Mouse (Mus musculus) olfactory bulb, adult 2 months (tissue): ENCODE data around the gene Foxred1. TPM values are rescaled to one million over a fixed set of nuclear protein-coding genes. Genes with fewer than 3 reads are reported as not detected.
A peak's percentile ranks its signal among the peaks of the same experiment; 100 is the strongest.

Experiments
- H3K27ac ChIP-seq: fragments of 200-500 bp; 2 replicates; pipeline ENCODE4 v1.5.1; 2012; ENCODE audit warnings: low read depth, low read length; ENCODE audit not compliant: insufficient read depth
- H3K4me1 ChIP-seq: fragments of 200-500 bp; 2 replicates; pipeline ENCODE4 v1.6.1; 2012; ENCODE audit warnings: low read length; ENCODE audit not compliant: control insufficient read depth, insufficient read depth
- H3K4me3 ChIP-seq: fragments of 200-500 bp; 2 replicates; pipeline ENCODE4 v1.5.1; 2012; ENCODE audit warnings: mild to moderate bottlenecking, low read depth, low read length, moderate library complexity; ENCODE audit not compliant: insufficient read depth
- CTCF ChIP-seq: fragments of 200-500 bp; IDR thresholded peaks from 2 replicates; pipeline ENCODE4 v1.5.1; 2012; ENCODE audit warnings: low read depth, mild to moderate bottlenecking, low read length, moderate library complexity; ENCODE audit not compliant: insufficient read depth
- POLR2A ChIP-seq: fragments of 200-500 bp; IDR thresholded peaks from 2 replicates; pipeline ENCODE4 v1.6.1; 2012; ENCODE audit warnings: mild to moderate bottlenecking, low read depth, low read length, moderate library complexity; ENCODE audit not compliant: insufficient read depth
- WGBS: fragments of 180-500 bp; shearing (Covaris S2); methylation state at CpG from one replicate; pipeline ENCODE4 v1.1.7; 2018; 5-methylcytosine and 5-hydroxymethylcytosine counted together
- polyA plus RNA-seq: library from polyadenylated mRNA; stranded (reverse); fragments of >200 nt; gene quantifications from 2 replicates; pipeline ENCODE4 v1.2.4, GENCODE M21; 2012; ENCODE audit warnings: low replicate concordance; ENCODE audit not compliant: missing spikeins, insufficient read depth, insufficient read length

The Foxred1 gene
- not detected in 2 replicates for polyA plus RNA-seq

DNA sequence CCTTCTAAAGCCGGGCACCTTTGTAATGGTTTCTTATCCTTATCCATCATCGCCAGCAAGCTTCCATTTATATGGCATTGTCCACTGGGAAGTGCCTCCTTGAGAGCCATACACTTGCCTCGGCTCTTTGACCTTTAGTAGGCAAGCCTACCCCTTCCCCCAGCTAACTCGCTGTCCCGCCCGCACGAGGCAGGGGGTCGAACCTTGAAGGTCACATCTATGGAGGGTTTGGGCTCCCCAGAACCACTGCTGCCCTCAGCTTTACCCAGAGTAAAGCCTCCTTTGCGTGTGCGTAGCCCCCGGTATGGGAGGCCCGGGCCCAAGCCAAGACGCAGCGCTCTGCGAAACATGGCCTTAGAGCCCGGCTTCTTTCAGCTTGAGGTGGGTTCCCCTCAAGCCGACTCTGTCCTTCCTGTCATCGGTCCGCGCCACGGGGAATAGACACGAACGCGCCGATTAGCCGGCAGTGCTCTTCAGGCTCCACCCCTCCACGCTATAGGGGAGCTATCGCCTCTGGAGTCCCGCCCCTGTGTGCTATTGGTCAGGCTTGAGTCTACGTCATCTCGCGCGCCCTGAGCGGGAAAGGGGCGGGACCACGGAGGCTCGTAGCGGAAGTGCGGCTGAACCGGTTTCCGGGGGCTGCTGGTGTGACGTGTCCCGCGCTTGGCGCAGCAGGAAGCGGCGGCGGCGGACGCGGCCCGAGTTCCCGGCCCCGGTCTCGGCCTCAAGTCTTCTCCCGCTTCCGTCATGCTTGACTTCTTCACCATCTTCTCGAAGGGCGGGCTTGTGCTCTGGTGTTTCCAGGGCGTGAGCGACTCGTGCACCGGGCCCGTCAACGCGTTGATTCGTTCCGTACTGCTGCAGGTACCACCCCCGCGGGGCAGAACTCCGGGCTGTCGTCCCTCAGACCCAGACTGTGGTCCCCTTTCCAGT lies at the start of gene Foxred1:
Gene Foxred1, minus strand, starts transcription at position 514 of the 933 bp plus-strand sequence.
- under 1% methylated on average over 72 of the region's 72 CpGs for WGBS
- H3K4me3 ChIP-seq = peak within 1 kb of the TSS; percentile 78

DNA sequence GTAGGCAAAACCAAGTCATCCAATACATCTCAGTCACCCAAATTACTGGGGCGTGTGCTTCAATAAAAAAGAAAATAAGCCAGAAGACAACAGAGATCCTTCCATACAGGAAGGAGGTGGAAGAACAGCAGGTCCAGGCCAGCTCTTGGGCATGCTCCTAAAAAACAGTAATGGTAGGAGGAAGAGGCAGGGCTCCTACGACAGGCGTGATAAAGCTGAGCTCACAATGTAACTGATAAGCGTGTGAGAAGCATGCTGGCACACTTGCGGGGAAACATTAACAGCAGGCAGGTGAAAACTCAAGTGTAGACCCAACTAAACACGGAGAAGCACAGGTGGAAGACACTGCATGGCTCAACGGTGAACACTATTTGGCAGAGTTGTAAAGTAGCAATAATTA lies 46.5 kb upstream of the Foxred1 start:
- Histone ChIP-seq H3K4me1 (no peaks in the 10 kb centered on the region), H3K4me3 (no peak overlapping the region), H3K27ac (no peak overlapping the region)
- no peak for TF ChIP-seq CTCF
- 93% methylated on average over 7 of the region's 7 CpGs for WGBS

More for the DNA sequence above, at the start of gene Foxred1:
- peak; percentile 97 for TF ChIP-seq POLR2A
- no peak for TF ChIP-seq CTCF
- Histone ChIP-seq H3K4me1 (peaks cover 3% of the 10 kb centered on the region), H3K27ac (peak within 1 kb of the TSS; percentile 87)

- H3K27ac ChIP-seq = no peak overlapping the region
- H3K4me1 ChIP-seq = no peaks in the 10 kb centered on the region; the same call in 1 of the 2 replicates
- TF ChIP-seq CTCF (no peak), POLR2A (no peak)
- no peak overlapping the region for H3K4me3 ChIP-seq
Observed at GRCm38 (mm10) chr9:35249476-35249875, 38.6 kb upstream of the Foxred1 start.

- no peaks in the 10 kb centered on the region; the same call in 1 of the 2 replicates for H3K4me1 ChIP-seq
- no peak for TF ChIP-seq POLR2A
- TF ChIP-seq CTCF = no peak
- WGBS = 98% methylated on average over 2 of the region's 2 CpGs
- no peak overlapping the region for H3K4me3 ChIP-seq
- H3K27ac ChIP-seq = no peak overlapping the region
Observed at GRCm38 (mm10) chr9:35247405-35247804, 36.5 kb upstream of the Foxred1 start.

DNA sequence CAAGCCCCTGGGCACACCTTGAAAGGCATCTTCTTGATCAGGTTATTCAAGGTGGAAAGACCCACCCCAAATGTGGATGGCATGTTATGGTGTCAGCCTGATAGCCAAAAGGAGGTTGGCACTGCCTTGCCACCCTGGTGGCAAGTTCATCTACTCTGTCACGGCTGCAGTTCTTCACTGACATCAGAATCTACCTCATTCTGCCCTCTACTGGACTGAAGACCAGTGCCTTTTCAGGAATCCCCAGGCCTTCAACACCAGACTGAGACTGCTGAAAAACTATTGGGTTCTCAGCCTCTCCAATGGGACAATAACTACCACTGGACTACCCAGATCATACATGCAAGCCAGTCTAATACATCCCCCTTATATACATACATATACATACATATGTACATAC lies 28.9 kb upstream of the Foxred1 start:
- Histone ChIP-seq H3K4me3 (no peak overlapping the region), H3K4me1 (peaks cover 3% of the 10 kb centered on the region; the same call in 1 of the 2 replicates), H3K27ac (no peak overlapping the region)
- 76% methylated on average over 1 of the region's 1 CpGs for WGBS
- TF ChIP-seq POLR2A (no peak), CTCF (no peak)

GRCm38 (mm10) chr9:35238915-35239571 lies 28.2 kb upstream of the Foxred1 start:
- H3K27ac ChIP-seq = no peak overlapping the region
- no peak overlapping the region for H3K4me3 ChIP-seq
- H3K4me1 ChIP-seq = peaks cover 3% of the 10 kb centered on the region; the same call in 1 of the 2 replicates
- no peak for TF ChIP-seq CTCF
- TF ChIP-seq POLR2A = no peak
- 76% methylated on average over 6 of the region's 6 CpGs for WGBS

GRCm38 (mm10) chr9:35238371-35238770 lies 27.5 kb upstream of the Foxred1 start:
- 88% methylated on average over 1 of the region's 1 CpGs for WGBS
- TF ChIP-seq CTCF = no peak
- no peak for TF ChIP-seq POLR2A
- H3K27ac ChIP-seq = no peak overlapping the region

GRCm38 (mm10) chr9:35235996-35236395 lies 25.1 kb upstream of the Foxred1 start:
- Histone ChIP-seq H3K4me3 (no peak overlapping the region), H3K4me1 (peaks cover 3% of the 10 kb centered on the region; the same call in 1 of the 2 replicates), H3K27ac (no peak overlapping the region)
- TF ChIP-seq POLR2A = no peak
- TF ChIP-seq CTCF = no peak
- 33% methylated on average over 3 of the region's 3 CpGs for WGBS

More at GRCm38 (mm10) chr9:35238371-35238770, 27.5 kb upstream of the Foxred1 start:
- H3K4me3 ChIP-seq = no peak overlapping the region
- peaks cover 3% of the 10 kb centered on the region; the same call in 1 of the 2 replicates for H3K4me1 ChIP-seq

GRCm38 (mm10) chr9:35228671-35229070 lies 17.8 kb upstream of the Foxred1 start:
- Histone ChIP-seq H3K27ac (no peak overlapping the region), H3K4me3 (no peak overlapping the region), H3K4me1 (no peaks in the 10 kb centered on the region)
- WGBS = 95% methylated on average over 3 of the region's 3 CpGs
- TF ChIP-seq CTCF = no peak
- TF ChIP-seq POLR2A = no peak

- Histone ChIP-seq H3K27ac (no peak overlapping the region), H3K4me3 (no peak overlapping the region), H3K4me1 (no peaks in the 10 kb centered on the region)
- TF ChIP-seq POLR2A (no peak), CTCF (no peak)
- 98% methylated on average over 3 of the region's 3 CpGs for WGBS
Observed at GRCm38 (mm10) chr9:35223466-35223865, 12.6 kb upstream of the Foxred1 start.
